Mouse (Mus musculus) hindbrain, postnatal 0 days (tissue): ENCODE measurements around the gene Wls. TPM values are rescaled to one million over a fixed set of nuclear protein-coding genes. Genes with fewer than 3 reads are reported as not detected.
A peak's percentile ranks its signal among the peaks of the same experiment; 100 is the strongest.

Experiments used
- ATAC-seq: fragments of 200-750 bp; cut with Nextera tagmentation; 2 replicates; pipeline ENCODE4 v1.8.0; 2017; ENCODE audit warnings: mild to moderate bottlenecking, moderate TSS enrichment, moderate library complexity
- DNase-seq: peaks from one replicate; pipeline ENCODE4 v3.0.0-alpha.2; 2015; ENCODE audit warnings: low spot score
- H3K27ac ChIP-seq: fragments of 300-500 bp; sonication (generic); 2 replicates; pipeline ENCODE4 v1.5.1; 2014; ENCODE audit warnings: mild to moderate bottlenecking
- H3K27me3 ChIP-seq: fragments of 300-500 bp; sonication (generic); 2 replicates; pipeline ENCODE4 v1.6.1; 2014; ENCODE audit warnings: low read length, mixed read lengths; ENCODE audit not compliant: insufficient read depth
- H3K36me3 ChIP-seq: fragments of 300-500 bp; sonication (generic); 2 replicates; pipeline ENCODE4 v1.6.1; 2014; ENCODE audit warnings: low read length, mixed read lengths; ENCODE audit not compliant: insufficient read depth
- H3K4me1 ChIP-seq: fragments of 300-500 bp; sonication (generic); 2 replicates; pipeline ENCODE4 v1.6.1; 2014; ENCODE audit warnings: antibody characterized with exemption, low read length, mixed read lengths; ENCODE audit not compliant: insufficient read depth
- H3K4me2 ChIP-seq: fragments of 300-500 bp; sonication (generic); 2 replicates; pipeline ENCODE4 v1.6.1; 2014; ENCODE audit warnings: low read depth, mild to moderate bottlenecking, low read length, moderate library complexity, mixed read lengths
- H3K4me3 ChIP-seq: fragments of 300-500 bp; sonication (generic); 2 replicates; pipeline ENCODE4 v1.5.1; 2014; ENCODE audit warnings: low read length
- H3K9ac ChIP-seq: fragments of 300-500 bp; sonication (generic); replicated peaks from 2 replicates; pipeline ENCODE4 v1.6.1; 2014; ENCODE audit warnings: mild to moderate bottlenecking, low read length, moderate library complexity, mixed read lengths
- H3K9me3 ChIP-seq: fragments of 300-500 bp; sonication (generic); 2 replicates; pipeline ENCODE4 v1.6.1; 2016; ENCODE audit warnings: low read length, mixed read lengths
- CTCF ChIP-seq: IDR thresholded peaks from 2 replicates; pipeline ENCODE4 v1.5.1; 2016; ENCODE audit warnings: antibody characterized with exemption, control low read depth, low read depth
- WGBS: fragments of 180-500 bp; shearing (Covaris S2); extraction: QIAGEN DNeasy Blood & Tissue Kit; methylation state at CpG from one replicate; pipeline ENCODE4 v1.1.7; 2014; 5-methylcytosine and 5-hydroxymethylcytosine counted together
- polyA plus RNA-seq: library from polyadenylated mRNA; unstranded; fragments of >200 nt; fragmentation: Nextera tagmentation; extraction: Ambion mirVana; gene quantifications from 2 replicates; pipeline ENCODE4 v1.2.1, GENCODE M21; 2015
- total RNA-seq: library from RNA; depleted of rRNA; stranded (reverse); fragments of >200 nt; gene quantifications from 2 replicates; pipeline ENCODE4 v1.2.3, GENCODE M21; 2014; rRNA removed

Gene Wls
- 26.1 and 41.3 TPM in 2 replicates for total RNA-seq
- 57.3 and 59.2 TPM in 2 replicates for polyA plus RNA-seq

DNA sequence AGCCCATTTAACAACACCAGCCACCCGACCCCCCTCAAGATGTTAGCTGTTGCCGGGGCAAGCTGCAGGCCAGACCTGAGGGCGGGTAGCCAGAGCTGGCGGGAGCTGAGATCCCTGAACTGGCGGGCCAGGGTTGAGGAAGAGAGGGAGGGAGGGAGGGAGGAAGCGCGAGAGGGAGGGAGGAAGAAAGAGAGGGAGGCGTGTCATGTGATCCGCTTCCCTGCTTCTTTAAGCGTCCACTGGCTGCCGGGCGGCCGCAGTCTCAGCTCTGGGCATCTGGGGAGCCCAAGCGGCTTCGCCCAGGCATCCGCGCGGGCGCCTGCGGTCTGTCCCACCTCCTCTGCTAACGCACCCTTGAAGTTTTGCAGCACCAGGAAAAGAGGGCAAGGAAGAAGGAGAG lies at the start of gene Wls:
Gene Wls (plus strand): TSS at position 192 of the 400 bp plus-strand sequence.
- DNase-seq = peak; percentile 70
- H3K4me3 ChIP-seq = peak within 1 kb of the TSS; percentile 69
- ATAC-seq = peak; percentile 91
- no peaks in the 10 kb centered on the region for H3K4me1 ChIP-seq
- TF ChIP-seq CTCF = no peak
- H3K9me3 ChIP-seq = no peaks in the 10 kb centered on the region
- under 1% methylated on average over 20 of the region's 21 CpGs for WGBS
- peak within 1 kb of the TSS; percentile 67 for H3K27ac ChIP-seq
- H3K36me3 ChIP-seq = no peaks in the 10 kb centered on the region
- H3K27me3 ChIP-seq = no peaks in the 10 kb centered on the region
- H3K4me2 ChIP-seq = peak within 1 kb of the TSS; percentile 99
- peak within 1 kb of the TSS; percentile 62 for H3K9ac ChIP-seq

DNA sequence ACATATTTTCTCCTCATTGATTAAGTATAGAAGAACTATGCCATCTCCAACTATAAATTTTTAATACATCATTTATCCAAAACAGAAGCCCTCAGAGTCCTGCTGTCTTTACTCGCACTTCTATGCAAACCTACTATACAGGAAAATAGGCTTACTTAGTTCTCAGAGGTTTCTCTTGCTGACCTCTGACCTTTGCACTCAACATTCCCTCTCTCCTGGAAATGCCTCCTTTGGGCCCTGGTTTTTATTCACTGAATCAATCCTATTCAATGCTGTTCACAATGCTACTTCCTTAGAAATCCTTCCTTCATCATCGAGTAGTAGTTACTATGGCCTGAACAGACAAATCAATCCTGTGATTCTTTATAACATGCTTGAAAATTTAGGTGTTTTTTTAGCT lies 49.7 kb upstream of the Wls start:
- no peaks in the 10 kb centered on the region for H3K27me3 ChIP-seq
- no peaks in the 10 kb centered on the region for H3K36me3 ChIP-seq
- no peak overlapping the region for H3K4me3 ChIP-seq
- H3K27ac ChIP-seq = no peak overlapping the region
- TF ChIP-seq CTCF = no peak
- no peaks in the 10 kb centered on the region for H3K4me1 ChIP-seq
- no peak overlapping the region for H3K9ac ChIP-seq
- no peaks in the 10 kb centered on the region for H3K9me3 ChIP-seq
- DNase-seq (no peak), ATAC-seq (no peak)
- no peak overlapping the region for H3K4me2 ChIP-seq
- 19% methylated on average over 2 of the region's 2 CpGs for WGBS

DNA sequence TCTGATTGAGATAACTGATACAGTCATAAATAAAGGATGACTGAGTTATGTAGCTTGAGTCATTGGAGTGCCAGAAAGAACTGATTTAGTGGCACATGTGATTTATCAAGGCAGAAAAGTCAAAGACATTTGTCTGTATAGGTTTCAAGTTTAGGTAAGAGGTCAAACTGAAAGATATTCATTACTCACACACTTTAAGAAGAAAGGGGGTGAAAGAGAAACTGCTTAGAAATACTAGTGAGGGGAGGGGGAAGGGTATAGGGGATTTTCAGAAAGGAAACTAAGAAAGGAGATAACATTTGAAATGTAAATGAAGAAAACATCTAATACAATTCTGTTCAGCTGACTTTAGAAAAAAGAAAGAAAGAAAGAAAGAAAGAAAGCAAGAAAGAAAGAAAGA lies 7.9 kb upstream of the Wls start:
- Histone ChIP-seq H3K9ac (no peak overlapping the region), H3K9me3 (no peaks in the 10 kb centered on the region), H3K4me1 (no peaks in the 10 kb centered on the region), H3K4me3 (no peak overlapping the region), H3K4me2 (no peak overlapping the region), H3K27me3 (no peaks in the 10 kb centered on the region), H3K36me3 (no peaks in the 10 kb centered on the region), H3K27ac (no peak overlapping the region)
- no peak for TF ChIP-seq CTCF
- DNase-seq (no peak), ATAC-seq (no peak)

DNA sequence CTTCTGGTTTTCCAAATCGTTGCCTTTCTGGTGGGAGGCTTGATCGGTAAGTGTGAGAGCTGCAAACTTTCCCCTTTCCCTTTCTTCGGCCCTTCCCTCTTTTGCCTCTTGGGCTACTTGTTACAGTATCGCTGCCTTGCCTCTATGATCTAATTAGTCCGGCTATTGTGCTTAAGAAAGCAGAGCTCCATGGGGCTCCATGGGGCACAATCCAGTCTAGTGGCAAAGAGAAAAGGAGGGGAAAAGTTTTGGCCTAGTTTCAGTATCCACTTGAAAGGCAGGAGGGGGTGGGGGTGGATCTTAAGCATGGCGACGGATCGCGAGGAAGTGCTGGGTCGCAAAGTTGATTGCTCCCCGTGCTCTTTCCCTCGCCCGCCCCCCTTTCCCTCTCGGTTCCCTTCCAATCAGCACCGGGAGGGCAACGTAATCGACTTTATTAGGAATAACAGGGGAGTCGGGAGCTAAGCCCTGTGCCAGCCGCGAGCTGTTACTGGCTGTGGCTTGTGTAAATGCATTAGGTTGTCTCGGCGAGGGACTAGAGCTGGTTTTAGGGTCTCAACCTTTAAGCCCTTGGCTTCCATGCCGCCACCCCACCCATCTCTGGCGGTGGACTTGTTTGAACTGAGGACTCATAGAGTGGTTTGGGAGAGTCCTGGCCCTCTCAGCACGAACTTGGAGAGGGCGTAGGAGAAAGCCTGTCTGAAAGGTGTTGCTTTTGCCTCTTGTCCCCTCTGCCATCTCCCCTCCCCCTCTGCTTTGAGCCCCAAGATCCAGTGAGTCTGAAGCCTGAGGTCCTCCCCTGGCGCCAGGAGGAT lies 737 bp downstream of the Wls start:
- Histone ChIP-seq H3K27me3 (no peaks in the 10 kb centered on the region), H3K4me1 (no peaks in the 10 kb centered on the region), H3K36me3 (no peaks in the 10 kb centered on the region), H3K9me3 (no peaks in the 10 kb centered on the region), H3K4me3 (peak overlapping the region; percentile 69), H3K4me2 (peak overlapping the region; percentile 99), H3K27ac (peak overlapping the region; percentile 67), H3K9ac (peak overlapping the region; percentile 62)
- DNase-seq (peak; percentile 74), ATAC-seq (peak; percentile 75)
- TF ChIP-seq CTCF = no peak
- under 1% methylated on average over 27 of the region's 27 CpGs for WGBS

DNA sequence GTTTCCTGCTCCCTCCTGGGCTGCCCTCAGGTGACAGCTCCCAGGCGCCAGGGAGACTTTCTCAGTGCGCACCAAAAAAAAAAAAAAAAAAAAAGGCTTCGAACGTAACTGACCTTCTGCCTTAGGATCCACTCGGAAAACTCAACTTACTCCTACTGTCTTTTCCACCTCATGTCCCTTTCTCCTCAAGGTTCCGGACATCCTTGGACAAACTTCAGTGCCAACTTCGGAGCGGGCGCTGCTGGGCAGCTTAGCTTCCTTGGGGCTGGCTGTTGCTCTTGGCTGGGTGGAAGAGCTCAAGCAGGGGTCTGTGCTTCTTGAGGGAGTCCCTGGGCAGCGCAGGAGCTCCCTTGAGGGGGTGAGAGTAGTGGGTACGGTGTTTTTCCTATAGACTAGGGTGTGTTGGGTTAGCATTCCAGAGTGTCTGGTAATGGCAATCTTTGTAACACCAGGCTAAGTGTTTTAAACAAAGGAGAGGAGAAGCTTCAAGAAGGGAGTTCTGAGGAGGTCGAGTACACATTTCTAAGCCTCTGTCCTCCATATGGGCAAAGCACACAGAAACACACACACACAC lies 1.4 kb downstream of the Wls start:
- Histone ChIP-seq H3K27me3 (no peaks in the 10 kb centered on the region), H3K9me3 (no peaks in the 10 kb centered on the region), H3K4me1 (no peaks in the 10 kb centered on the region), H3K27ac (peak overlapping the region; percentile 67; the same call in 1 of the 2 replicates), H3K9ac (peak overlapping the region; percentile 62), H3K4me2 (peak overlapping the region; percentile 99), H3K4me3 (peak overlapping the region; percentile 69), H3K36me3 (no peaks in the 10 kb centered on the region)
- ATAC-seq (no peak), DNase-seq (peak; percentile 38)
- 1% methylated on average over 12 of the region's 12 CpGs for WGBS
- TF ChIP-seq CTCF = no peak

DNA sequence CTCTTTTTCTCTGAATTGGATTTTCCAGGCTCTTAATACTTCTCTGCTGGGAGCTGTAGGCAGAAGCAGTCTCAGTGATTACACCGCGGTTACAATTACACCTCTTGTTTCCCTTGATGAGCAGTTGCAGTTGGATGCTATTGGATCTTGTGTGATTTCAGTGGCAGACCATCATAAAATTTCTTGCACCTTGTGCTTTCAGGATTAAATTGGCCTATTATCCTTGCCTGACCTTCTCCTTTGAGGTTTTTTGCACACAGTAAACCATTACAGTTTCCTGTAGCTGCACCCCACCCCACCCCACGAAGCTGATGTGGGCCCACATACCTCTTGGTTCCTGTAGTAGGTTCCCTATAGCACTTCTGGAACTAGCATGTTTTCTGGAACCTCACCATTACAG lies 2.0 kb downstream of the Wls start:
- Histone ChIP-seq H3K4me1 (no peaks in the 10 kb centered on the region), H3K9ac (no peak overlapping the region), H3K4me2 (peak overlapping the region; percentile 99), H3K36me3 (no peaks in the 10 kb centered on the region), H3K27me3 (no peaks in the 10 kb centered on the region), H3K9me3 (no peaks in the 10 kb centered on the region), H3K27ac (no peak overlapping the region), H3K4me3 (peak overlapping the region; percentile 69)
- ATAC-seq (no peak), DNase-seq (peak; percentile 24)
- no peak for TF ChIP-seq CTCF
- WGBS = 20% methylated on average over 3 of the region's 3 CpGs

DNA sequence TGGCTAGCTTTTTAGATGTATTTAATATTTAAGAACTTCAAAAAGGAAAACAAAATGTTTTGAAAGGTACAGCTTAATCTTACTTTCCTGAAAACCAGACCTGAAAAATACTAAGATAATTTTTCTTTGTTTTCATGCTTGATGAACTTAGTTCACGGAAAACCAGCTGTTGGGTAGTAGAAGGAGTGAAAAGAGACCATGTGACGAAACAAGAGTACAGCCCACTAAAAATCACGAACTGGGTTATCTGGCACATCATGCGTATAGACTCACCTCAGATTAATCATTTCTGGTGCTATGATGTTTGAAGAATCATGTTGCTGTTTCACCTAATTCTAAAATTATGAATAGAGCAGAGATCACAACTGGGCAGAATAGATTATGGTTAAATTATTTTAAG lies 3.7 kb downstream of the Wls start:
- Histone ChIP-seq H3K36me3 (no peaks in the 10 kb centered on the region), H3K4me1 (no peaks in the 10 kb centered on the region; the same call in 1 of the 2 replicates), H3K9me3 (no peaks in the 10 kb centered on the region), H3K4me3 (no peak overlapping the region), H3K9ac (no peak overlapping the region), H3K27ac (no peak overlapping the region), H3K27me3 (no peaks in the 10 kb centered on the region), H3K4me2 (no peak overlapping the region)
- TF ChIP-seq CTCF = no peak
- ATAC-seq (no peak), DNase-seq (no peak)
- 71% methylated on average over 4 of the region's 4 CpGs for WGBS
